Mouse (Mus musculus) forebrain, embryonic 13.5 days (tissue): ENCODE results near the gene Lrfn4. TPM values are rescaled to one million over a fixed set of nuclear protein-coding genes. Genes with fewer than 3 reads are reported as not detected.
"Not testable (repeated sequence)": the region's sequence is repeated elsewhere in the genome, so short reads cannot be mapped to it uniquely, and the experiment has no call there.

Experiments
- ATAC-seq: fragments of 200-750 bp; cut with Nextera tagmentation; 2 replicates; pipeline ENCODE4 v1.8.0; 2017
- H3K27ac ChIP-seq: fragments of 300-500 bp; sonication (generic); 2 replicates; pipeline ENCODE4 v1.5.1; 2015; ENCODE audit warnings: inconsistent platforms, mild to moderate bottlenecking, moderate library complexity
- H3K27me3 ChIP-seq: fragments of 300-500 bp; sonication (generic); 2 replicates; pipeline ENCODE4 v1.6.1; 2015; ENCODE audit warnings: mild to moderate bottlenecking, inconsistent platforms
- H3K36me3 ChIP-seq: fragments of 300-500 bp; sonication (generic); 2 replicates; pipeline ENCODE4 v1.6.1; 2015; ENCODE audit warnings: mild to moderate bottlenecking, inconsistent platforms; ENCODE audit not compliant: poor library complexity, severe bottlenecking
- H3K4me1 ChIP-seq: fragments of 300-500 bp; sonication (generic); 2 replicates; pipeline ENCODE4 v1.6.1; 2015; ENCODE audit warnings: inconsistent platforms
- H3K4me2 ChIP-seq: fragments of 300-500 bp; sonication (generic); 2 replicates; pipeline ENCODE4 v1.6.1; 2015; ENCODE audit warnings: inconsistent platforms, mild to moderate bottlenecking, moderate library complexity
- H3K4me3 ChIP-seq: fragments of 300-500 bp; sonication (generic); 2 replicates; pipeline ENCODE4 v1.5.1; 2015; ENCODE audit warnings: mild to moderate bottlenecking, inconsistent platforms
- H3K9ac ChIP-seq: fragments of 300-500 bp; sonication (generic); 2 replicates; pipeline ENCODE4 v1.6.1; 2015; ENCODE audit warnings: mild to moderate bottlenecking, inconsistent platforms
- H3K9me3 ChIP-seq: fragments of 300-500 bp; sonication (generic); replicated peaks from 2 replicates; pipeline ENCODE4 v1.6.1; 2016; ENCODE audit warnings: inconsistent platforms
- WGBS: fragments of 180-500 bp; shearing (Covaris S2); methylation state at CpG from one replicate; pipeline ENCODE4 v1.1.7; 2015; 5-methylcytosine and 5-hydroxymethylcytosine counted together
- polyA plus RNA-seq: library from polyadenylated mRNA; unstranded; fragments of >200 nt; fragmentation: Nextera tagmentation; extraction: Ambion mirVana; gene quantifications from 2 replicates; pipeline ENCODE4 v1.2.1, GENCODE M21; 2015

Gene Lrfn4
- polyA plus RNA-seq, 1 experiment from 2014 or later: 7.5 TPM

- no peak overlapping the region for H3K9ac ChIP-seq
- ATAC-seq: no peak
These were observed 9.8 kb downstream of the Lrfn4 start for GRCm38 (mm10) chr19:4605654-4606053.

GRCm38 (mm10) chr19:4603801-4604723 lies 11.4 kb downstream of the Lrfn4 start:
- Histone ChIP-seq H3K9ac (no peak overlapping the region), H3K27me3 (no peaks in the 10 kb centered on the region), H3K4me3 (no peak overlapping the region), H3K4me1 (no peaks in the 10 kb centered on the region), H3K36me3 (no peaks in the 10 kb centered on the region), H3K9me3 (no peaks in the 10 kb centered on the region), H3K4me2 (no peak overlapping the region), H3K27ac (no peak overlapping the region)
- 40% methylated on average over 24 of the region's 24 CpGs for WGBS
- ATAC-seq: no peak

More at GRCm38 (mm10) chr19:4605654-4606053, 9.8 kb downstream of the Lrfn4 start:
- no peak overlapping the region for H3K4me3 ChIP-seq
- WGBS: 94% methylated on average over 4 of the region's 4 CpGs
- H3K9me3 ChIP-seq: no peaks in the 10 kb centered on the region
- no peaks in the 10 kb centered on the region for H3K27me3 ChIP-seq
- no peaks in the 10 kb centered on the region for H3K4me1 ChIP-seq
- no peak overlapping the region for H3K4me2 ChIP-seq
- no peak overlapping the region for H3K27ac ChIP-seq
- peaks cover 12% of the 10 kb centered on the region; the same call in 1 of the 2 replicates for H3K36me3 ChIP-seq

DNA sequence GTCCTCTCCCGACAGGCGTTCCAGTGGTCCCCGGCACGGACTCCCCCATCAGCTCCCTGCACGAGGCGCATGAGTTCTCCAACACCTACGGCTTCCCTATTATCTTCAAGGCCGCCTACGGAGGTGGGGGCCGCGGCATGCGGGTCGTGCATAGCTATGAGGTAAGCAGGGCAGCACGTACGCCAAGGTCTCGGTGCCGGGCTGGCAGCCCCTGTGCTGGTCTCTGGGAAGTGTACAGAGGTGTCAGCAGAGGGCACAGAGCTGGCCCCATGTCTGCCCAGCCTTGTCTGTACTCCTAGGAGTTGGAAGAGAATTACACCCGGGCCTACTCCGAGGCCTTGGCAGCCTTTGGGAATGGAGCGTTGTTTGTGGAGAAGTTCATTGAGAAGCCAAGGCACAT lies 13.0 kb downstream of the Lrfn4 start:
- 86% methylated on average over 20 of the region's 20 CpGs for WGBS
- no peak overlapping the region for H3K4me2 ChIP-seq
- no peak for ATAC-seq
- no peak overlapping the region for H3K27ac ChIP-seq
- H3K9me3 ChIP-seq: no peaks in the 10 kb centered on the region
- no peak overlapping the region for H3K9ac ChIP-seq
- no peaks in the 10 kb centered on the region for H3K27me3 ChIP-seq
- H3K4me1 ChIP-seq: no peaks in the 10 kb centered on the region
- no peaks in the 10 kb centered on the region for H3K36me3 ChIP-seq
- no peak overlapping the region for H3K4me3 ChIP-seq

GRCm38 (mm10) chr19:4596071-4596470 lies 19.4 kb downstream of the Lrfn4 start:
- Histone ChIP-seq H3K36me3 (no peaks in the 10 kb centered on the region), H3K9ac (no peak overlapping the region), H3K4me3 (no peak overlapping the region), H3K27me3 (no peaks in the 10 kb centered on the region), H3K9me3 (no peaks in the 10 kb centered on the region), H3K4me2 (no peak overlapping the region), H3K4me1 (no peaks in the 10 kb centered on the region), H3K27ac (no peak overlapping the region)
- 66% methylated on average over 2 of the region's 2 CpGs for WGBS
- ATAC-seq: no peak

DNA sequence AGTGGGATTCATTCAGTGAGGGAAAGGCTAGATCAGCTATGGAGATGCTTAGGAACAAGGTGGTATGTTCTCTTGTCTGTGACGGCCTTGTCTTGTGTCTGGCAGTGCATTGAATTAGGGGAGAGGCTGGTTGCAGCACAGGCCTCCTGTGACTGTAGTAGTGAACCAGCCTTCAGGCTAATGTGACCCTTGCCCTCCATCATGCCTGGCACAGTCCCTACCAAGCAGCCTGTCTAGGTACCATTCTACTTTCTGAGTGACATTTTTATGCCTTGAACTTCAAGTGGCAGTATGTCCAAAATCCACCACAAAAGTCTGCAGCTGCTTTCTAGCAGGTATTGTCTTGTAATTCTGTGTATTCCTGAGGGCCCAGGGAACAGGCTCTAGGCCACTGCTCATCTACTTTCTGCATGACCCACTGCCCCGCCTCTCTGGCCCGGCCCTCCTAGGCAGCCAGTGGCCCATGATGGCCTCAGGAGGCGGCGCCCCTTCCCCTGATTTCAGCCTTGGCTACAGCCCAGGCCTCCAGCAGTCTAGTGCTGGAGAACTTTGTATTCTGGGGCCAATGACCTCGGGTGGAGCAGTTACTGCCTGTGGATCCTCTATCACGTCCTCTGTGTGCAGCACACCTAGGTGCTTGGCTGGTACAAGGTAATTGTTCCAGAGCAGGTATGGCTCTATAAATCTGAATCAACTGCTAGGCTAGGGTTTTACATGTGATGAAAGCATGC lies 21.5 kb downstream of the Lrfn4 start:
- no peak overlapping the region for H3K4me3 ChIP-seq
- no peaks in the 10 kb centered on the region for H3K36me3 ChIP-seq
- no peak overlapping the region for H3K27ac ChIP-seq
- ATAC-seq: no peak
- no peaks in the 10 kb centered on the region for H3K27me3 ChIP-seq
- H3K4me1 ChIP-seq: no peaks in the 10 kb centered on the region
- 58% methylated on average over 7 of the region's 7 CpGs for WGBS
- H3K4me2 ChIP-seq: no peak overlapping the region
- no peak overlapping the region for H3K9ac ChIP-seq
- no peaks in the 10 kb centered on the region for H3K9me3 ChIP-seq

DNA sequence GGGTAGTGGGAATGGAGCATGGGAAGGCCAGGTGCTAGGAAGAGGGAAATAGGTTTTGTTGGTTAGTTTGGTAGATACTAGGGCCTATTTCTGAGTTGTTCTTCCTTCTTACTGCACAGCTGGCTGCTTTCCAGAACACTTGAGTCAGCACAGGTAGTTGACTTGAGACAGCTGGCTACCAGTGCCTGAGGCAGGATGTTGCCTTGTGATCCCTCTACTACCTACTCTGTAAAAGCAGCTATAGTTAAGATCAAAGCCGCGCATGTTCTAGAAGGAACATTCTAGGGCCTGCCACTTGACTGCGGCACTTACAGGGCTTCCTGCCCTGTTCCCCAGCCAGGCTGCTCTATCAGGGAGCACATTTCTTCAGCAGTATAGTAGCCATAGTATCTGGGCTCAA lies 25.4 kb downstream of the Lrfn4 start:
- ATAC-seq: no peak
- Histone ChIP-seq H3K9me3 (no peaks in the 10 kb centered on the region), H3K4me1 (no peaks in the 10 kb centered on the region), H3K4me3 (no peak overlapping the region), H3K9ac (no peak overlapping the region), H3K4me2 (no peak overlapping the region), H3K27me3 (no peaks in the 10 kb centered on the region; the same call in 1 of the 2 replicates), H3K36me3 (no peaks in the 10 kb centered on the region), H3K27ac (no peak overlapping the region)
- WGBS: 98% methylated on average over 3 of the region's 3 CpGs

DNA sequence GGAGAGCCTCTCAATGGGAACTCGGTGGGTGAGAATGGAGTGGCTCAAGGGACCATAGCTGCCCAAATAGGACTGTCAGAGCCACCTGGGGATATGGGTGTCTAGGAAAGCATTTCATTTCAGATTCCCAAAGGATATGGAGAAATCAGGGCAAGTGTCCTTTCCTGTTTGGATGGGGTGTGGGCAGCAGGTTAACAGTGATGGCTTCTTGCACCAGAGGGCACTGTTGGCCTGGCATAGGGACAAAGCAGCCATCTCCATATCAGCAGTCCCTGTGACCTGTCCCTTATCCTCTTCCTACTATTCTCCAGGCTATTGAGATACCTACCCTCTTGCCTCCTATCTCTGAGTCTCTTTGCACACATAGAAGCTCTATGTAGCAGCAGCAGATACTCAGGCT lies 26.4 kb downstream of the Lrfn4 start:
- Histone ChIP-seq H3K4me3 (no peak overlapping the region), H3K4me2 (no peak overlapping the region), H3K9me3 (no peaks in the 10 kb centered on the region), H3K4me1 (no peaks in the 10 kb centered on the region), H3K27ac (no peak overlapping the region), H3K27me3 (no peaks in the 10 kb centered on the region; the same call in 1 of the 2 replicates), H3K36me3 (no peaks in the 10 kb centered on the region), H3K9ac (no peak overlapping the region)
- 61% methylated on average over 1 of the region's 1 CpGs for WGBS
- no peak for ATAC-seq

GRCm38 (mm10) chr19:4588430-4588829 lies 27.0 kb downstream of the Lrfn4 start:
- Histone ChIP-seq H3K9ac (no peak overlapping the region), H3K4me1 (no peaks in the 10 kb centered on the region), H3K27me3 (no peaks in the 10 kb centered on the region; the same call in 1 of the 2 replicates), H3K9me3 (no peaks in the 10 kb centered on the region), H3K4me2 (no peak overlapping the region), H3K4me3 (no peak overlapping the region), H3K36me3 (no peaks in the 10 kb centered on the region), H3K27ac (no peak overlapping the region)
- 72% methylated on average over 3 of the region's 3 CpGs for WGBS
- no peak for ATAC-seq

GRCm38 (mm10) chr19:4587426-4587825 lies 28.0 kb downstream of the Lrfn4 start:
- H3K4me3 ChIP-seq: no peak overlapping the region
- ATAC-seq: no peak
- no peak overlapping the region for H3K27ac ChIP-seq
- H3K9ac ChIP-seq: no peak overlapping the region
- no peaks in the 10 kb centered on the region for H3K9me3 ChIP-seq
- H3K27me3 ChIP-seq: no peaks in the 10 kb centered on the region; the same call in 1 of the 2 replicates
- WGBS: 51% methylated on average over 2 of the region's 2 CpGs
- no peak overlapping the region for H3K4me2 ChIP-seq
- no peaks in the 10 kb centered on the region for H3K4me1 ChIP-seq
- H3K36me3 ChIP-seq: no peaks in the 10 kb centered on the region

DNA sequence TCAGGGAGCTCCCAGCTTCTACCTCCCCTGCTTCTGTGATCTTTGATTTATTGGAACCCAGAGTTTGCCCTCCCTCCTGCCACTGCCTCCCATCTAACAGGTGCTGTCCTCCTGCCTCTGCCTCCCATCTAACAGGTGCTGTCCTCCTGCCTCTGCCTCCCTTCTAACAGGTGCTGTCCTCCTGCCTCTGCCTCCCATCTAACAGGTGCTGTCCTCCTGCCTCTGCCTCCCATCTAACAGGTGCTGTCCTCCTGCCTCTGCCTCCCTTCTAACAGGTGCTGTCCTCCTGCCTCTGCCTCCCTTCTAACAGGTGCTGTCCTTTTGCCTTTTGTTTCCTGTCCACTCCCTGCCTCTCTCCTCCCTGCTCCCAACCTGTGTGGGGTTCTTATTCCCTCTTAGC lies 28.7 kb downstream of the Lrfn4 start:
- H3K27ac ChIP-seq, H3K9me3 ChIP-seq, H3K4me3 ChIP-seq, ATAC-seq, H3K36me3 ChIP-seq, H3K4me1 ChIP-seq, H3K27me3 ChIP-seq, H3K4me2 ChIP-seq, H3K9ac ChIP-seq: not testable (repeated sequence)

DNA sequence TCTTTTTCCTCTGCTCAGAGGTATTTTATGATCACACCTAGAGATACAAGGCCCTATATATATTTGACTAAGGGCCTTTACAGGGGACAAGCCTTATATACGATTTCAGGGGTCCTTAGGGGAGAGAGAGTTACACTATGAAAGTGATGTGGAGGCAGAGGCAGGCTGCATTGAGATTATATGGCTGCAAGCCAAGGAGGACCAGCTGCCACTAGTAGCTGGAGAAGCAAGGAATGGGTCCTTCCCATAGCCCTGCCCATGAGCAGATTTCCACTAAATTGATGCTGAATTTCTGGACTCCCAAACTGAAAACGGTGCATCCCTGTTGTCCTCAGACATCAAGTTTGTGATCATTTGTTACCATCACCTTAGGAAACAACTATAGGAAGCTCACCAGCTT lies 31.6 kb downstream of the Lrfn4 start:
- WGBS: 75% methylated on average over 2 of the region's 2 CpGs
- no peak overlapping the region for H3K4me3 ChIP-seq
- no peak for ATAC-seq

DNA sequence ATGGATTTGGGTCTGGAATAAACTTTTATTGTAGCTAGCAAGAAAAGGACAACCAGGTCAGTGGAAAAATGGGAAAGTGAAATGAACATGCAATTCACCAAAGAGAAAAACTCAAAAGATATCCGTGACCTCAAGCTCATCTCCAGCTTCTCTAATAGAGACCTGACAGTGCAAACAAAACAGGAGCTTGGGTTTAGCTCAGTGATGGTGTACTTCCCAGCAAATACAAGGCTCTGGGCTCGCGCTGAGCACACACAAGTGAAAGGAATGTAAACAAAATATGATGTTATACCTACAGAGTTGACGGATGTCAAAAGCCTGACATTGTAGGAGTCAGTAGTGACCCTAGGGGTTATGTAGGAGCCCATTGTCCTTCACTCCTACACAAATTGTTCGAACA lies 36.2 kb downstream of the Lrfn4 start:
- 90% methylated on average over 5 of the region's 5 CpGs for WGBS
- no peak overlapping the region for H3K4me2 ChIP-seq
- no peak overlapping the region for H3K27ac ChIP-seq
- ATAC-seq: no peak
- H3K9me3 ChIP-seq: no peaks in the 10 kb centered on the region
- no peaks in the 10 kb centered on the region for H3K27me3 ChIP-seq
- H3K4me1 ChIP-seq: no peaks in the 10 kb centered on the region
- H3K4me3 ChIP-seq: no peak overlapping the region
- no peak overlapping the region for H3K9ac ChIP-seq
- H3K36me3 ChIP-seq: no peaks in the 10 kb centered on the region

More for the DNA sequence above, 31.6 kb downstream of the Lrfn4 start:
- Histone ChIP-seq H3K9me3 (no peaks in the 10 kb centered on the region), H3K4me1 (no peaks in the 10 kb centered on the region), H3K9ac (no peak overlapping the region), H3K27ac (no peak overlapping the region), H3K4me2 (no peak overlapping the region), H3K27me3 (no peaks in the 10 kb centered on the region; the same call in 1 of the 2 replicates), H3K36me3 (no peaks in the 10 kb centered on the region)
